Mouse (Mus musculus) CH12.LX (cell line): ENCODE measurements at regions not wholly inside any gene's neighbourhood (a gene's known extent, or its start where the extent isn't known, plus 50 kb on each side); places are given as distances from the start of the nearest gene placed in this dataset.

Experiments
- CHD2 ChIP-seq: IDR thresholded peaks from 2 replicates; pipeline ENCODE4 v1.6.1; 2011; ENCODE audit warnings: low read length, improper control_type of control experiment
- CTCF ChIP-seq, 2 experiments: IDR thresholded peaks in 1 of 2; conservative IDR thresholded peaks in 1 of 2; 2 replicates each; pipeline ENCODE4 v1.5.1; 2011 to 2012; ENCODE audit warnings: low read depth in 2 of 2, low read length in 2 of 2, improper control_type of control experiment in 1 of 2, inconsistent platforms in 1 of 2, mild to moderate bottlenecking in 1 of 2, moderate library complexity in 1 of 2
- EP300 ChIP-seq: IDR thresholded peaks from 2 replicates; pipeline ENCODE4 v1.6.1; 2011; ENCODE audit warnings: low read length, improper control_type of control experiment
- JUND ChIP-seq: conservative IDR thresholded peaks from 2 replicates; pipeline ENCODE4 v1.6.1; 2011; ENCODE audit warnings: low read depth, low read length, improper control_type of control experiment
- MXI1 ChIP-seq: IDR thresholded peaks from 2 replicates; pipeline ENCODE4 v1.6.1; 2011; ENCODE audit warnings: mild to moderate bottlenecking, low read depth, low read length, improper control_type of control experiment
- PAX5 ChIP-seq: IDR thresholded peaks from 2 replicates; pipeline ENCODE4 v1.6.1; 2012; ENCODE audit warnings: low read length, inconsistent platforms, mixed read lengths
- SMC3 ChIP-seq: IDR thresholded peaks from 2 replicates; pipeline ENCODE4 v1.6.1; 2011; ENCODE audit warnings: low read depth, low read length, improper control_type of control experiment
- TCF12 ChIP-seq: IDR thresholded peaks from 2 replicates; pipeline ENCODE4 v1.6.1; 2014; ENCODE audit warnings: low read depth, mild to moderate bottlenecking, inconsistent platforms, low read length, improper control_type of control experiment
- ZKSCAN1 ChIP-seq: IDR thresholded peaks from 2 replicates; pipeline ENCODE4 v1.6.1; 2012; ENCODE audit warnings: low read depth, inconsistent platforms, low read length, improper control_type of control experiment, borderline replicate concordance

GRCm38 (mm10) chr3:143729473-143730076 lies 475.4 kb downstream of the Lmo4 start:
- TF ChIP-seq EP300 (no peak), TCF12 (no peak), CHD2 (no peak), PAX5 (no peak), SMC3 (no peak), MXI1 (no peak), ZKSCAN1 (no peak), CTCF (conservative IDR thresholded peaks at IDR 0.05 in 1 of 2, IDR thresholded peaks at IDR 0.05 in 1 of 2; ENCODE audit: low read depth in 2 of 2, low read length in 2 of 2) (no peak), JUND (no peak)
